Mouse (Mus musculus) spleen, adult 2 months (tissue): Measurements from ENCODE around the gene Atp13a4.

ENCODE experiments used
- CTCF ChIP-seq: fragments of 200-500 bp; IDR thresholded peaks from 2 replicates; pipeline ENCODE4 v1.5.1; 2011; ENCODE audit warnings: mild to moderate bottlenecking, inconsistent platforms; ENCODE audit not compliant: insufficient read depth, insufficient read length, insufficient replicate concordance; ENCODE audit errors: extremely low read depth
- POLR2A ChIP-seq: fragments of 200-500 bp; IDR thresholded peaks from 2 replicates; pipeline ENCODE4 v1.6.1; 2011; ENCODE audit warnings: low read depth, low read length, inconsistent platforms

- TF ChIP-seq POLR2A, result no peak
- no peak for TF ChIP-seq CTCF
These were observed 32.2 kb downstream of the Atp13a4 start for GRCm38 (mm10) chr16:29512495-29512894.
